Mouse (Mus musculus): ENCODE results near the gene Mau2. TPM values are rescaled to one million over a fixed set of nuclear protein-coding genes. Genes with fewer than 3 reads are reported as not detected.
A peak's percentile ranks its signal among the peaks of the same experiment; 100 is the strongest.
"Not testable (repeated sequence)": the region's sequence is repeated elsewhere in the genome, so short reads cannot be mapped to it uniquely, and the experiment has no call there.

Mau2 gene
- polyA plus RNA-seq, 1 experiment from 2014 or later, result 64.0 TPM

DNA sequence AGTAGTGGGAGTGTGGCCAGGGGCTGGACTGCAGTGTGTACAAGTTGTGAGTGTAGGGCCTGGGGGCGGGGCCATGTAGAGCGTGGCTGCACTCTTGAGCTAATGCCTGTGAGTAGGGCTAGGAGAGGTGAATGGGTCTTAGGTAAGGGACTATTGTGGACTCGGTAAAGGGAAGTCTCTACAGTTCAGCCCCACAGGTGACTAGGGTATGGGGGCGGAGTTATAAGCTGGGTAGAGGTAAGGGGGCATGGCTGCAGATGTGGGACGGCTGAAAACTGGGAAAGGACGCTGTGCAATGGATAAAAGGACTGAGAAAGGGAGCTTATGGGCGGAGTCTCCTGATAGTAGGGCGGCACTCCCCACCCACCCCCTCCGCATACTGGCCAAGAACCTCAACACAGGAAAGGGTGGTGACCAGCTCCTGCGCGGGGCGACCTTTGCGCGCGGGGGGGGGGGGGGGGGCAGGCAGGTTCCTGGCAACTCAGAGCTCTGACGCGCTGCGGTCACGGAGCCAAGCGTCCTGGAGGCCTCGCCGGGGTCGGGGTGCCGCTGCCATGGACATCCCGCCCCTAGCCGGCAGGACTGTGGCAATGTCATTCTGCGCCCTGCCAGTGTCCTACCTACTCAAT lies 30.0 kb upstream of the Mau2 start, which contains the start of gene Tm6sf2:
Gene Tm6sf2 (plus strand): TSS at position 484 of the 629 bp plus-strand sequence.
- ATAC-seq (ENCODE audit: insufficient number of reproducible peaks, insufficient read depth, low FRiP score, low TSS enrichment), result 0 out of 2 replicates have a peak, but pooled peaks have one; percentile 29
- no peak within 1 kb of the TSS for H3K27ac ChIP-seq
- peak within 1 kb of the TSS; percentile 36 for H3K4me2 ChIP-seq (replicated peaks)
- no peak within 1 kb of the TSS for H3K9ac ChIP-seq
- WGBS, result 13% methylated on average over 25 of the region's 27 CpGs
- no peak within 1 kb of the TSS for H3K4me3 ChIP-seq
- no peaks in the 10 kb centered on the region for H3K27me3 ChIP-seq
- H3K4me1 ChIP-seq, result peaks cover 8% of the 10 kb centered on the region; the same call in 1 of the 2 replicates
- H3K36me3 ChIP-seq, result peaks cover 45% of the 10 kb centered on the region
- H3K9me3 ChIP-seq, result no peaks in the 10 kb centered on the region

DNA sequence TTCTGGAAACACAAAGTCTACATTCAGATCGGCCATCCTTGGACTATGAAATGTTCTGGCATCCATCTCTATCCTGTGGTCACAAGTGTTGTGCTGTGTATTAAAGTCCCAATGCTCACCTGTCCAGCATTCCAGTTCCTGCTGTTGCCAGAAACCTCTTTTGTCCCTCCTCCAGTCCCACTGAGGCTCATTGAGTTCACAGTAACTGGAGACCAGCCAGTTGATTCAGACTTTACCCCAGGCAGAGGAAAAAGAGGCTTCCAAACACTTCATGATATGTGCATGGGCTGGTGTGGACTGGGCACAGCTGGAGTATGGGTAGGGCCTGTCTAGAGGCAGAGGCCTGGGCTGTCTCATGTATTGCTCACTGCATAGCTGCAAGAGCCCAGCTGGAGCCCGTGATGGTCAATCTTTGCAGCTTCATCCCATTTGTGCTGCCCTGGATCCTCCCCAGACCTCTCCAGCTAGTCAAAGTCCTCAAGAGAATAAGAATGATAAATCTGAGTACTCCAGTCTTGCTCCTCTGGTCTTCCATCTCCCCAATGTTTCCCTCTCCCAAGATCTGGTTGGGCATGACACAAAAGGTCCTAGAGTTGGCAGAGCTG lies 29.4 kb upstream of the Mau2 start:
- peaks cover 51% of the 10 kb centered on the region for H3K36me3 ChIP-seq
- no peak overlapping the region for H3K4me2 ChIP-seq (replicated peaks)
- no peak overlapping the region for H3K27ac ChIP-seq
- ATAC-seq (ENCODE audit: insufficient number of reproducible peaks, insufficient read depth, low FRiP score, low TSS enrichment), result no peak
- no peak overlapping the region for H3K9ac ChIP-seq
- no peaks in the 10 kb centered on the region for H3K9me3 ChIP-seq
- no peaks in the 10 kb centered on the region for H3K27me3 ChIP-seq
- H3K4me3 ChIP-seq, result no peak overlapping the region
- H3K4me1 ChIP-seq, result peaks cover 8% of the 10 kb centered on the region; the same call in 1 of the 2 replicates
- WGBS, result 86% methylated on average over 2 of the region's 2 CpGs

- Histone ChIP-seq H3K36me3 (peaks cover 92% of the 10 kb centered on the region), H3K4me2 (replicated peaks) (no peak overlapping the region), H3K27ac (no peak overlapping the region), H3K9ac (no peak overlapping the region), H3K9me3 (no peaks in the 10 kb centered on the region), H3K27me3 (no peaks in the 10 kb centered on the region), H3K4me3 (no peak overlapping the region), H3K4me1 (no peaks in the 10 kb centered on the region)
- WGBS, result 82% methylated on average over 1 of the region's 1 CpGs
- no peak for ATAC-seq (ENCODE audit: insufficient number of reproducible peaks, insufficient read depth, low FRiP score, low TSS enrichment)
Observed at GRCm38 (mm10) chr8:70057721-70058120, 15.2 kb upstream of the Mau2 start.

- not testable (repeated sequence) for H3K9ac ChIP-seq; H3K4me2 ChIP-seq (replicated peaks); H3K9me3 ChIP-seq; H3K27me3 ChIP-seq; ATAC-seq (ENCODE audit: insufficient number of reproducible peaks, insufficient read depth, low FRiP score, low TSS enrichment); H3K27ac ChIP-seq; H3K4me1 ChIP-seq; H3K4me3 ChIP-seq
- peaks cover 62% of the 10 kb centered on the region for H3K36me3 ChIP-seq
- 92% methylated on average over 5 of the region's 5 CpGs for WGBS
Observed at GRCm38 (mm10) chr8:70050434-70050833, 7.9 kb upstream of the Mau2 start.

GRCm38 (mm10) chr8:70049662-70050061 lies 7.1 kb upstream of the Mau2 start:
- peaks cover 54% of the 10 kb centered on the region for H3K36me3 ChIP-seq
- no peaks in the 10 kb centered on the region for H3K4me1 ChIP-seq
- H3K27ac ChIP-seq, result no peak overlapping the region
- no peak overlapping the region for H3K4me3 ChIP-seq
- no peaks in the 10 kb centered on the region for H3K9me3 ChIP-seq
- H3K9ac ChIP-seq, result no peak overlapping the region
- H3K4me2 ChIP-seq (replicated peaks), result no peak overlapping the region
- no peaks in the 10 kb centered on the region for H3K27me3 ChIP-seq
- ATAC-seq (ENCODE audit: insufficient number of reproducible peaks, insufficient read depth, low FRiP score, low TSS enrichment), result no peak

- peaks cover 6% of the 10 kb centered on the region; the same call in 1 of the 2 replicates for H3K36me3 ChIP-seq
- H3K27me3 ChIP-seq, result no peaks in the 10 kb centered on the region
- H3K4me1 ChIP-seq, result peaks cover 22% of the 10 kb centered on the region
- no peak overlapping the region for H3K27ac ChIP-seq
- H3K9ac ChIP-seq, result no peak overlapping the region
- peak overlapping the region; percentile 97 for H3K4me2 ChIP-seq (replicated peaks)
- no peak for ATAC-seq (ENCODE audit: insufficient number of reproducible peaks, insufficient read depth, low FRiP score, low TSS enrichment)
- peak overlapping the region; percentile 100; the same call in 1 of the 2 replicates for H3K4me3 ChIP-seq
- H3K9me3 ChIP-seq, result no peaks in the 10 kb centered on the region
- 87% methylated on average over 5 of the region's 5 CpGs for WGBS
Observed at GRCm38 (mm10) chr8:70043996-70044395, 1.5 kb upstream of the Mau2 start.

- peaks cover 22% of the 10 kb centered on the region for H3K4me1 ChIP-seq
- no peaks in the 10 kb centered on the region for H3K27me3 ChIP-seq
- H3K9me3 ChIP-seq, result no peaks in the 10 kb centered on the region
- peak overlapping the region; percentile 97 for H3K4me2 ChIP-seq (replicated peaks)
- H3K9ac ChIP-seq, result peak overlapping the region; percentile 94
- WGBS, result 2% methylated on average over 47 of the region's 47 CpGs
- no peak for ATAC-seq (ENCODE audit: insufficient number of reproducible peaks, insufficient read depth, low FRiP score, low TSS enrichment)
- no peaks in the 10 kb centered on the region for H3K36me3 ChIP-seq
- H3K4me3 ChIP-seq, result peak overlapping the region; percentile 100
- peak overlapping the region; percentile 17 for H3K27ac ChIP-seq
Observed at GRCm38 (mm10) chr8:70041885-70042546, 518 bp downstream of the Mau2 start.

GRCm38 (mm10) chr8:70037994-70038393 lies 4.5 kb downstream of the Mau2 start:
- ATAC-seq (ENCODE audit: insufficient number of reproducible peaks, insufficient read depth, low FRiP score, low TSS enrichment), result no peak
- H3K4me3 ChIP-seq, result no peak overlapping the region
- no peaks in the 10 kb centered on the region for H3K27me3 ChIP-seq
- H3K36me3 ChIP-seq, result peaks cover 8% of the 10 kb centered on the region; the same call in 1 of the 2 replicates
- no peak overlapping the region for H3K4me2 ChIP-seq (replicated peaks)
- no peak overlapping the region for H3K27ac ChIP-seq
- no peaks in the 10 kb centered on the region for H3K9me3 ChIP-seq
- no peak overlapping the region for H3K9ac ChIP-seq
- 97% methylated on average over 1 of the region's 1 CpGs for WGBS
- H3K4me1 ChIP-seq, result peaks cover 13% of the 10 kb centered on the region

DNA sequence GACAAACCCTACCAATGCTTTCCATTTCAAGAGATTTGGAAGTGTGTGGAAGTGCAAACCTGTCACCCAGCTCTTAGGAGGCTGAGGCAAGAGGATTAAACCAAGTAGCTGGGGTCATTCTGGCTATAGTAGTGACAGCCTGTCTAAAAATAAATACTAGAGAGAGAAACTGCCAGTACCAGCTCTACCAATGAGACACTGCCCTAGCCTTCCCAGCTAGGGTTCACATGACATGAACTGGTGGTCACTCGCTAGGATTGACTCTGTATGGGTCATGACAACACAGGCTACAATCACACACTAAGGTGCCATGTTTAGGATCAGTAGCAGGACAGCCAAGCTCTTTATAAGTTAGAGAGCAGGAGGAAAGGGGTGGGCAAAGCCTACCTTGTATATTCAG lies 12.3 kb downstream of the Mau2 start:
- Histone ChIP-seq H3K36me3 (peaks cover 81% of the 10 kb centered on the region), H3K4me1 (no peaks in the 10 kb centered on the region)

DNA sequence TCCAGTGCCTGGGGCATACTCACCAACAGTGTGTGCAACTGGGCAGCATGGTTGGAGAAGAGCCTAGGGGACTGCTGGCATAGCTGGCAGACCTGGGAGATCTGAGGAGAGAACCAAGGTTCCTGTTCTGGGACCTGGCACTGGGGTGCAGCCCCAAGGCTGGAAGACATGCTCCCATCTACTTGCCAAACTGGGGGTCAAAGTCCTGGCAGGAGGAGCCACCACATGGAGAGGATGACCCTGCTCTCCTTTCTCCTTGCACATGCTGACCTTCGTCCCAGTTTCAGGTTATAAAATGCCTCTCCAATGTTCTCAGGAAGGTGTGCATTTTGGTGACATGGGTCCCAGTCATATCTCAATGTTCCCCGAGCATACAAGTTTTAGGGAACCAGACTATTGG lies 16.4 kb downstream of the Mau2 start:
- Histone ChIP-seq H3K36me3 (peaks cover 99% of the 10 kb centered on the region), H3K9ac (no peak overlapping the region), H3K4me2 (replicated peaks) (no peak overlapping the region), H3K4me1 (no peaks in the 10 kb centered on the region), H3K9me3 (no peaks in the 10 kb centered on the region), H3K4me3 (no peak overlapping the region), H3K27ac (no peak overlapping the region), H3K27me3 (no peaks in the 10 kb centered on the region)
- ATAC-seq (ENCODE audit: insufficient number of reproducible peaks, insufficient read depth, low FRiP score, low TSS enrichment), result no peak
- 82% methylated on average over 2 of the region's 2 CpGs for WGBS

More for the DNA sequence above, 12.3 kb downstream of the Mau2 start:
- H3K27me3 ChIP-seq, result no peaks in the 10 kb centered on the region
- no peak overlapping the region for H3K4me3 ChIP-seq
- H3K4me2 ChIP-seq (replicated peaks), result no peak overlapping the region
- 93% methylated on average over 1 of the region's 1 CpGs for WGBS
- no peak overlapping the region for H3K27ac ChIP-seq
- ATAC-seq (ENCODE audit: insufficient number of reproducible peaks, insufficient read depth, low FRiP score, low TSS enrichment), result no peak
- no peaks in the 10 kb centered on the region for H3K9me3 ChIP-seq
- no peak overlapping the region for H3K9ac ChIP-seq

DNA sequence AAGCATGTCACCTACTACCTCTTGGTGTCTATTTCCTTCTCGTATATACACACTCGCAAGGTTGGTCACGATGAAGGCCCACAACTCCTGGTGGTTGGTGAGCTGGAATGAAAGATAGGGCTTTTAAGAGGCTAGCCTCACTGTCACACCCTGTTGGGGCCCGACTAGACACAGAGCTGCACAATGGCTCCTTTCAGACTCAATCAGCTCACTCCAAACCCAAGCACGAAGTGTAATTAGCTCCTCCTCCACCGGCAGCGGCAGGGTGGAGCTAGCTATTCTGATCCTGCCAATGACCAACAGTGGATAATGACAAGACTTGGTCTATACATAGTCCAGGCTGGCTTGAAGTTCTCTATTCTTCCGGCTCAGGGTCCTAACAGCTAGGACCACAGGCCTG lies 18.9 kb downstream of the Mau2 start:
- ATAC-seq (ENCODE audit: insufficient number of reproducible peaks, insufficient read depth, low FRiP score, low TSS enrichment), result no peak
- Histone ChIP-seq H3K9me3 (no peaks in the 10 kb centered on the region), H3K4me3 (no peak overlapping the region), H3K4me1 (no peaks in the 10 kb centered on the region), H3K9ac (no peak overlapping the region), H3K36me3 (peaks cover 100% of the 10 kb centered on the region), H3K27me3 (no peaks in the 10 kb centered on the region), H3K27ac (no peak overlapping the region), H3K4me2 (replicated peaks) (no peak overlapping the region)
- WGBS, result 58% methylated on average over 8 of the region's 8 CpGs

- H3K27me3 ChIP-seq, result no peaks in the 10 kb centered on the region
- ATAC-seq (ENCODE audit: insufficient number of reproducible peaks, insufficient read depth, low FRiP score, low TSS enrichment), result no peak
- H3K36me3 ChIP-seq, result peaks cover 36% of the 10 kb centered on the region
- H3K4me3 ChIP-seq, result no peak overlapping the region
- no peaks in the 10 kb centered on the region for H3K9me3 ChIP-seq
- no peak overlapping the region for H3K9ac ChIP-seq
- no peak overlapping the region for H3K4me2 ChIP-seq (replicated peaks)
- no peak overlapping the region for H3K27ac ChIP-seq
- 68% methylated on average over 1 of the region's 1 CpGs for whole genome bisulfite sequencing
- H3K4me1 ChIP-seq, result no peaks in the 10 kb centered on the region
Observed at GRCm38 (mm10) chr8:70015017-70015416, 27.5 kb downstream of the Mau2 start.

Measured in embryonic facial prominence, embryonic 12.5 days (tissue).